Mouse (Mus musculus) kidney, embryonic 16.5 days (tissue): Measurements from ENCODE around the gene Itga7. TPM values are rescaled to one million over a fixed set of nuclear protein-coding genes. Genes with fewer than 3 reads are reported as not detected.
A peak's percentile ranks its signal among the peaks of the same experiment; 100 is the strongest.

Experiments used
- ATAC-seq: fragments of 200-750 bp; cut with Nextera tagmentation; 2 replicates; pipeline ENCODE4 v1.8.0; 2017; ENCODE audit warnings: moderate TSS enrichment; ENCODE audit not compliant: low FRiP score, low TSS enrichment
- H3K27ac ChIP-seq: fragments of 300-500 bp; sonication (generic); 2 replicates; pipeline ENCODE4 v1.5.1; 2014; ENCODE audit warnings: low read length
- H3K27me3 ChIP-seq: fragments of 300-500 bp; sonication (generic); 2 replicates; pipeline ENCODE4 v1.6.1; 2014; ENCODE audit warnings: low read length, control low read depth, mixed read lengths; ENCODE audit not compliant: insufficient read depth
- H3K36me3 ChIP-seq: fragments of 300-500 bp; sonication (generic); 2 replicates; pipeline ENCODE4 v1.6.1; 2014; ENCODE audit warnings: low read length, control low read depth, mixed read lengths; ENCODE audit not compliant: insufficient read depth
- H3K4me1 ChIP-seq: fragments of 300-500 bp; sonication (generic); 2 replicates; pipeline ENCODE4 v1.6.1; 2014; ENCODE audit warnings: low read length, control low read depth, mixed read lengths; ENCODE audit not compliant: insufficient read depth
- H3K4me2 ChIP-seq: fragments of 300-500 bp; sonication (generic); replicated peaks from 2 replicates; pipeline ENCODE4 v1.6.1; 2014; ENCODE audit warnings: low read depth, low read length
- H3K4me3 ChIP-seq: fragments of 300-500 bp; sonication (generic); 2 replicates; pipeline ENCODE4 v1.5.1; 2014; ENCODE audit warnings: mild to moderate bottlenecking, low read length
- H3K9ac ChIP-seq: fragments of 300-500 bp; sonication (generic); replicated peaks from 2 replicates; pipeline ENCODE4 v1.6.1; 2014; ENCODE audit warnings: low read length
- H3K9me3 ChIP-seq: fragments of 300-500 bp; sonication (generic); 2 replicates; pipeline ENCODE4 v1.6.1; 2016; ENCODE audit warnings: low read length, control low read depth
- WGBS: fragments of 180-500 bp; shearing (Covaris S2); extraction: QIAGEN DNeasy Blood & Tissue Kit; methylation state at CpG from one replicate; pipeline ENCODE4 v1.1.7; 2014; 5-methylcytosine and 5-hydroxymethylcytosine counted together
- polyA plus RNA-seq: library from polyadenylated mRNA; unstranded; fragments of >200 nt; fragmentation: Nextera tagmentation; extraction: Ambion mirVana; gene quantifications from 2 replicates; pipeline ENCODE4 v1.2.1, GENCODE M21; 2015

The Itga7 gene
- polyA plus RNA-seq, 1 experiment from 2014 or later, result 3.9 TPM

DNA sequence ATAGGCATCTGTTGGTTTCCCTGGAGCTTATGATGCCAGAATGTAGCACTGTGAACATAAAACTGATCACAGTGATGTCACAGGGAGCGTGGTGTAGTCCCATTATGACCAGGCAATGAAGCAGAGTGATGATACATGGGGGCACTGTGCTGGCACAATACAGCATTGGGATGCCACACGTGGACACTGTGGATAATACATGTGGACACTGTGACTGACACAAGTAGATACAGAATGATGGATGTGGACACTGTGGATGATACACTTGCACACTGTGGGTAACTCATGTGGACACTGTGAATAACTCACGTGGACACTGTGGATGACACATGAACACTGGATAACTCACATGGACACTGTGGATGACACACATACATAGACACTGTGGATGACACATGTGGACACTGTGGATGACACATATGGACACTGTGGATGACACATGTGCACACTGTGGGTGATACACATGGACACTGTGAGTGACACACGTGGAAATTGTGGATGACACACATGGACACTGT, 63.0 kb downstream of the Itga7 start:
- H3K9me3 ChIP-seq, result no peaks in the 10 kb centered on the region
- H3K4me2 ChIP-seq, result no peak overlapping the region
- H3K27ac ChIP-seq, result no peak overlapping the region
- peak; percentile 31; the same call in 1 of the 2 replicates for ATAC-seq
- WGBS, result 76% methylated on average over 4 of the region's 4 CpGs
- no peaks in the 10 kb centered on the region for H3K4me1 ChIP-seq
- H3K27me3 ChIP-seq, result no peaks in the 10 kb centered on the region
- H3K9ac ChIP-seq, result no peak overlapping the region
- H3K36me3 ChIP-seq, result no peaks in the 10 kb centered on the region
- H3K4me3 ChIP-seq, result no peak overlapping the region

DNA sequence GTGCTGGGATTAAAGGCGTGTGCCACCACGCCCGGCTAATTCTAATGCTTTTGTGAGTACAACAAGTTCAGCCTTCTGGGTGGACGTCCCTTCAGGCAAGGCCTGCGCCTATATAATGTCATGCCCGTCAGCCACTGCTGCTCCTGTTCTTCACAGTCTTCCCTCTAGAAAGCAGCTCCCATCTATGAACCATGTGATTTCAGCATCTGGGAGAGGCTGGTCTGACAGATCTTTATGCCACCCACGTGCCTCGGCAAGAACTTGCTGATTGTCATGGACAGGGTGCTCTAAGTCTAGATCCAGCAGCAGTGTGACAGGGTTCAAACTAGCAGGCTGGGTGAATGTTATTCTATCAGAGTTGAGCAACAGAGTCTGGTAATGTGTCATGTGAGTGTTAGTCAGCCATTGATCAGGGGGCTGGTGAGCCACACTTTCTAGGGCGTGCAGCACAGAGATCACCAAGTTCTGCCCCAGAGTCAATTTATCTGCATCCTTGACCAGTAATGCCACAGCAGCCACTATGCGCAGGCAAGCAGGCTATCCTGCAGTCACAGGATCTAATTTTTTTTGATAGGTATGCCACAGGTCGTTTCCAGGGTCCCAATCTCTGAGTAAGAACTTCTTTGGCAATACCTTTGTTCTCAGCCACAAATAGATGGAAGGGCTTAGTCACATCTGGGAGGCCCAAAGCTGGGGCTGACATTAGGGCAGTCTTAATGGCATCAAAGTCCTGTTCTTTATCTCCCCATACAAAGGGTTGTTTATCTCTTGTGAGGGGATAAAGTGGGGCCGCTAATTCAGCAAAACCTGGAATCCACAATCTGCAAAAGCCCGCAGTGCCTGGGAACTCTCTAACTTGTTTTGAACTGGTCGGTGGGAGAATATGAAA, 70.7 kb downstream of the Itga7 start:
- Histone ChIP-seq H3K27ac (no peak overlapping the region), H3K4me2 (no peak overlapping the region), H3K4me3 (no peak overlapping the region), H3K9me3 (peaks cover 4% of the 10 kb centered on the region; the same call in 1 of the 2 replicates), H3K27me3 (no peaks in the 10 kb centered on the region), H3K4me1 (no peaks in the 10 kb centered on the region), H3K36me3 (no peaks in the 10 kb centered on the region), H3K9ac (no peak overlapping the region)
- no peak for ATAC-seq
- WGBS, result 82% methylated on average over 14 of the region's 14 CpGs

Other genes starting within 250 kb of the Itga7 start
- gene Rab5b, start 237.6 kb upstream of the Itga7 start, polyA plus RNA-seq, result 84.4 and 86.0 TPM in 2 replicates
- gene Pmel, start 229.6 kb upstream of the Itga7 start, polyA plus RNA-seq, result 1.5 and 1.7 TPM in 2 replicates
- gene Cdk2, start 228.8 kb upstream of the Itga7 start, polyA plus RNA-seq, result 100 and 105 TPM in 2 replicates
- 6.8 and 7.8 TPM in 2 replicates for gene Dgka, start 189.0 kb upstream of the Itga7 start, polyA plus RNA-seq
- gene Pym1, start 185.9 kb upstream of the Itga7 start, polyA plus RNA-seq, result 40.0 and 40.3 TPM in 2 replicates
- gene Mmp19, start 142.9 kb upstream of the Itga7 start, polyA plus RNA-seq, result 0.89 and 0.98 TPM in 2 replicates
- gene Dnajc14, start 129.8 kb upstream of the Itga7 start, polyA plus RNA-seq, result 63.2 and 64.9 TPM in 2 replicates
- gene Tmem198b, start 129.4 kb upstream of the Itga7 start, polyA plus RNA-seq, result 19.3 and 22.9 TPM in 2 replicates
- gene Sarnp, start 116.5 kb upstream of the Itga7 start, polyA plus RNA-seq, result 194 and 198 TPM in 2 replicates
- gene Ormdl2, start 112.2 kb upstream of the Itga7 start, polyA plus RNA-seq, result 94.4 and 100 TPM in 2 replicates
- gene Gdf11, start 42.1 kb upstream of the Itga7 start, polyA plus RNA-seq, result 6.8 and 7.8 TPM in 2 replicates
- 775 and 850 TPM in 2 replicates for gene Cd63, start 32.8 kb upstream of the Itga7 start, polyA plus RNA-seq
- gene Rdh5, start 10.9 kb upstream of the Itga7 start, polyA plus RNA-seq, result 17.7 and 20.5 TPM in 2 replicates
- 227 and 234 TPM in 2 replicates for gene Bloc1s1, start 9.8 kb upstream of the Itga7 start, polyA plus RNA-seq
- gene Mettl7b, start 27.2 kb downstream of the Itga7 start, polyA plus RNA-seq, result 12.0 and 17.1 TPM in 2 replicates
- not detected in 2 replicates for gene Olfr9, start 55.6 kb downstream of the Itga7 start, polyA plus RNA-seq
- not detected in 2 replicates for gene Olfr763, start 77.0 kb downstream of the Itga7 start, polyA plus RNA-seq
- not detected in 2 replicates for gene Olfr764-ps1, start 106.1 kb downstream of the Itga7 start, polyA plus RNA-seq
- not detected in 2 replicates for gene Olfr765, start 116.2 kb downstream of the Itga7 start, polyA plus RNA-seq
- not detected in 2 replicates for gene Olfr766-ps1, start 135.2 kb downstream of the Itga7 start, polyA plus RNA-seq
- gene Olfr767, start 149.1 kb downstream of the Itga7 start, polyA plus RNA-seq, result not detected in 2 replicates
- not detected in 2 replicates for gene Olfr768, start 165.6 kb downstream of the Itga7 start, polyA plus RNA-seq
- not detected in 2 replicates for gene Olfr769, start 184.0 kb downstream of the Itga7 start, polyA plus RNA-seq
- not detected in 2 replicates for gene Olfr770, start 205.2 kb downstream of the Itga7 start, polyA plus RNA-seq
- not detected in 2 replicates for gene Olfr771, start 230.9 kb downstream of the Itga7 start, polyA plus RNA-seq
- not detected in 2 replicates for gene Olfr772, start 244.1 kb downstream of the Itga7 start, polyA plus RNA-seq